Mouse (Mus musculus): ENCODE data around the gene Snx17. TPM values are rescaled to one million over a fixed set of nuclear protein-coding genes. Genes with fewer than 3 reads are reported as not detected.

The Snx17 gene
- polyA plus RNA-seq (2017; shearing (Covaris generic)): 154 TPM

DNA sequence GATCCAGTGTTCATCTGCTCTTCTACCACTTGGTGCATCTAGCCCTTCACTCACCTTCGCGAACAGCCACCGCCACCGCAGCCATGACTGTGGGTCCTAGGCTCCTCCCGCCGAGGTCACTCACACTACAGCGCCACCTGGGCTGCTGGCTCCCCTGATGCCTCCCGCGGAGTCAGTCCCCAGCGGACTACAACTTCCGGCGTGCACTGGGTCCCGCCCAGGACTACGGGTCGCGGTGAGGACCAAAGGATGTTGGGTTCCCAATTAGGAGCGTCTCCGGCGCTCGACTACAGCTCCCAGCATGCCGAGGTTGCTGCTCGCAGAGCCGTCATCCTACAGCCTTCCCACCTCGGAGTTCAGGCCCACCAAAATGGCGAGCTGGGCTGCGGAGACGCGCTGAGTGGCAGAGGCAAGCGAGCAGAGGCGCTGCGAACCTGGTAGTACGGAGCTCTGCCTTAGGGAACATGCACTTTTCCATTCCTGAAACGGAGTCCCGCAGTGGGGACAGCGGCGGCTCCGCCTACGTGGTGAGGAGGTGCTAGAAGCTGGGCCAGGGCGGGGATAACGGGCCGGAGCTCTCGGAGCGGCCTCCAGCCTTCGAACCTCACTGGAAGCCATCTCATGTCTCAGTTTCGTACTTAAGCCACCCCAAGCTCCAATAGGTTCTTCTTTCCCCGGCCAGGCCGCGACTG, at the start of gene Snx17, which contains the start of gene Eif2b4:
Gene Snx17 (plus strand): TSS at position 289 of the 692 bp plus-strand sequence.
Gene Eif2b4 (minus strand): TSS at position 492 of the 692 bp plus-strand sequence.

GRCm38 (mm10) chr5:31154152-31154553, 38.9 kb upstream of the Snx17 start, which contains the start of gene Mpv17:
Mpv17 (minus strand) TSS chr5:31154251.

DNA sequence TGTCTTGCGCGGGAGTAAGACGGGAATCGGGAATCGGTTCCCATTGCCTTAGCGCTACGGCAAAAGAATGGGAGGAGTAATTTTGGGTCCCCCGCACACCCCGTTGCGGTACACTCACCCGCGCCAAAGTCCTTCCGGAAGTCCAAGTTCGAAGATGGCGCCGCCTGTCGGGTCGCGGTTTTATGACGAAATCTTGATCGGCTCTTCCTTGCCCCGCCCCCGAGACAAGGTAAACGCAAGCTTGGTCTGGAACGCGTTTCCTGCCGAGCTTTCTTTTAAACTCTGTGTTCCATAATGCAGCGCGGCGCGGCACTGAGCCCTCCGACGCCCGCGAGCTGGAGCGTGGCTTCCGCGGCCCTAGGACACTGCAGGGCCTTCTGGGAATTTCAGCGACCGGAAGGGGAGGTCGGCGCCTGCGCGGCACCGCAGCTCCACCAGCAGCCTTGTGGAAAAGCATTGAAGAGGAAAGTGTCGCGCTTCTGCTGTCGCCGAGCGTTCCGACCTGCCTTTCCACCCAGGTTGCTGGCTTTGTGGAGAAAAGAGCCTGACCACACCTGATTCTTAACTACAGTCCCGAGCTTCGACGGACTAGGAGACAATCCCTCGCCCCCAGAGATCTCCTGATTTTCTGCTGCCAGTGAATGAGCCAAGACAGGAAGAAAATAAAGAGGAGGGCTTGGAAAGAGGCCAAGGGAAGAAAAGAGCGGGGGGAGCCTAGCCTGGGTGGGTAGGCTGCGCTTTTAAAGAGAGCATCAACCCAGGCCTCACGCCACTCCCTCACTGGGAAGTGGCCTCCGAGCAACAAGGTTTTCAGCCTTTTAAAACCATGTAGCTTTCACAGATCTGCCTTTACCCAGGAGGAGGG, 13.0 kb upstream of the Snx17 start, which contains the start of the genes Gm29609 and Gtf3c2:
Gene Gm29609 (minus strand): TSS at position 146 of the 865 bp plus-strand sequence.
Gene Gtf3c2 (minus strand): TSS at position 379 of the 865 bp plus-strand sequence.

DNA sequence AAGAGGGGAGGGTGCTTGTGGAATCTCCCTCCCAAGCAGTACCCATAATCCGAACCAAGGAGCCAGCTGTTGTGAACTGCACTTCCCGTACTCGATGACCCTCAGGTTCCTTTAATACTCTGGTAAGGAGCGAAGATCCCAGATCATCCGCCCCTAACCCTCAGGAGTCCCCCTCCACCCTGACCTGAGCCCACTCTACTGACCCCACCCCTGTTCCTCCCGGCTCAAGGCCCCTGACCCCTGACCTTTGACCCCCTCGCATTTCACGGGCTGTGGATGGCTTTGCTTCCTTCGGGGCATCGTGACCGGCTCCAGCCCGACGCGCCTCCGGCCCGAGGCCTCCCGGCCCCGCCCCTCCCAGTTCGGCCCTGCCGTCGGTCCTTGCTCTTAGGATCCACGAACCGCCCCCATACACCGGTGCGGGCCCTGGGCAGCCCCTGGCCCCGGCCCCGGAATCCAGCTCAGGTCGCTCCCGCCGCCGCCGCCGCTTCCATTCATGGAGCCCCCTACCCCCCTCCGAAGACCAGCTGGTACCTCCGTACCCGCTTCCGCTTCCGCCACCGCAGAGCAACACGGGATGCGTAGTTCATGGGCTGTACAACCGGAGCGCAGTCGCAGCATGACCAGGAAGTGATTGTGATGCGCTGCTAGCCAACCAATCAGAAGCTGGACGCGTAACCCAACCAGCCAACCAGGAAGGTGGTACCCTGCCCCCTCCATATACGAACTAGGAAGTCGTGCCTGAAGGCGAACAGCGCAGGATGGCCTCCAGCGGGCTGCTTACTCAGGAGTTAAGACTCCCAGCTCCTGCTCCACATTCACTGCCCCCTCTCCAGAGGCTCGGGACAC, 8.9 kb downstream of the Snx17 start, which contains the start of gene Zfp513:
Gene Zfp513 (minus strand): TSS at position 562 of the 849 bp plus-strand sequence.

DNA sequence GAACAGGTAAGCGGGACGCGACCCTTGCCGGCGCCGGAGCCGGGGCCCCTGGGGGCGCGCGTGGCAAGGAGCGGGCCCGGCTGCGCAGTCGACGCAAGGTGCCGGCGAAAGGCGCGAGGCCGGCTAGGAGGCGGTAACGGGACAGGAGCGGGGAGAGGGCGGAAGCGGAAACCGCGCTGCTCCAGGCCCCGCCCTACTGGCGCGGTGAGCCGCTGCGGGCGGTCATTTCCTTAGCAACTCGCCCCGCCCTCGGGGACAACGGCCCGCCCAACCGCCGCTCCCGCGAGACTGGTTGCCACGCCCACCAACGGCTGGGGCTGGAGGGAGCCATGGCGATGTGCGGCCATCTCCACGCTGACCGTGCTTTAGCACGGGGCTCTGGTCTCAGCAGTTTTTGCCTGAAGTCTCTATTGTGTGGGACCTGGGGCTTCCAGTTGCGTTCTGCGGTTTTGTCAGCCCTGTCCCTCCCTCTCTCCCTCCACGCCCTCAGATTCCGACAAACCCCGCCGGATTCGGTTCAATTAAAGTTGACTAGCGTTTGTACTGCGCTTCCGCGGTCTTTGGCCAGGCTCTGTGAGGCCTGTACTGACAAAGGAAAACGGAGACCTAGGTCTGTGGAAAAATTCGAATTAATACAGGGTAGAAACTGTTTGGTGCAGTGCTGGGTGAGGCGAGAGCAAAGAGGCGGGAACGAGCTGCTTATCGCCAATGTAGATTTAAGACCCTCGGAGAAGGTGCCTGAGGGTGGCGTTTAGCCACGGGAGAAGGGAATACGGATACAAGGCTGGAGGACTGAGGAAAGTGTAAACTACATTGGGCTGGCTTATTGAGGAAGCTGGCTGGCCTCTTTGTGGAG, 27.6 kb downstream of the Snx17 start, which contains the start of gene Ppm1g:
Gene Ppm1g (minus strand): TSS at position 240 of the 856 bp plus-strand sequence.

GRCm38 (mm10) chr5:31240637-31241521, 47.9 kb downstream of the Snx17 start, which contains the start of the genes Nrbp1 and Gm9970:
Nrbp1 (plus strand) TSS chr5:31240864.
Gm9970 (minus strand) TSS chr5:31241232.

Other genes with a start within 250 kb of the Snx17 start
- 0.55 TPM for gene Cgref1, start 247.6 kb upstream of the Snx17 start, polyA plus RNA-seq (2017; shearing (Covaris generic))
- gene Preb, start 232.9 kb upstream of the Snx17 start, polyA plus RNA-seq (2017; shearing (Covaris generic)): 228 TPM
- gene Tcf23, start 224.6 kb upstream of the Snx17 start, polyA plus RNA-seq (2017; shearing (Covaris generic)): not detected
- gene Atraid, start 144.9 kb upstream of the Snx17 start, polyA plus RNA-seq (2017; shearing (Covaris generic)): 117 TPM
- gene Slc5a6, start 144.3 kb upstream of the Snx17 start, polyA plus RNA-seq (2017; shearing (Covaris generic)): 12.3 TPM
- gene Cad, start 138.4 kb upstream of the Snx17 start, polyA plus RNA-seq (2017; shearing (Covaris generic)): 23.1 TPM
- not detected for gene Dnajc5g, start 86.9 kb upstream of the Snx17 start, polyA plus RNA-seq (2017; shearing (Covaris generic))
- gene Slc30a3, start 85.0 kb upstream of the Snx17 start, polyA plus RNA-seq (2017; shearing (Covaris generic)): 1.4 TPM
- not detected for gene Trim54, start 76.5 kb upstream of the Snx17 start, polyA plus RNA-seq (2017; shearing (Covaris generic))
- gene Ucn, start 54.4 kb upstream of the Snx17 start, polyA plus RNA-seq (2017; shearing (Covaris generic)): not detected
- gene Mpv17, start 39.0 kb upstream of the Snx17 start, polyA plus RNA-seq (2017; shearing (Covaris generic)): 46.5 TPM
- 2.3 TPM for gene Gm29609, start 13.3 kb upstream of the Snx17 start, polyA plus RNA-seq (2017; shearing (Covaris generic))
- gene Gtf3c2, start 13.1 kb upstream of the Snx17 start, polyA plus RNA-seq (2017; shearing (Covaris generic)): 116 TPM
- gene Eif2b4, start 203 bp downstream of the Snx17 start, polyA plus RNA-seq (2017; shearing (Covaris generic)): 85.1 TPM
- 18.3 TPM for gene Zfp513, start 9.1 kb downstream of the Snx17 start, polyA plus RNA-seq (2017; shearing (Covaris generic))
- gene Ppm1g, start 27.5 kb downstream of the Snx17 start, polyA plus RNA-seq (2017; shearing (Covaris generic)): 39.9 TPM
- 205 TPM for gene Nrbp1, start 47.6 kb downstream of the Snx17 start, polyA plus RNA-seq (2017; shearing (Covaris generic))
- not detected for gene Gm9970, start 48.0 kb downstream of the Snx17 start, polyA plus RNA-seq (2017; shearing (Covaris generic))
- 54.3 TPM for gene Krtcap3, start 58.5 kb downstream of the Snx17 start, polyA plus RNA-seq (2017; shearing (Covaris generic))
- gene Ift172, start 97.9 kb downstream of the Snx17 start, polyA plus RNA-seq (2017; shearing (Covaris generic)): 10.2 TPM
- gene Fndc4, start 102.9 kb downstream of the Snx17 start, polyA plus RNA-seq (2017; shearing (Covaris generic)): not detected
- gene Gckr, start 104.2 kb downstream of the Snx17 start, polyA plus RNA-seq (2017; shearing (Covaris generic)): not detected

All from CD4-positive, CD25-positive, alpha-beta regulatory T cell, adult 9 weeks (primary cell).